Mouse (Mus musculus) left cerebral cortex, postnatal 4 days (tissue): ENCODE measurements around the gene Csk. TPM values are rescaled to one million over a fixed set of nuclear protein-coding genes. Genes with fewer than 3 reads are reported as not detected.

Experiments
- DNase-seq: peaks from one replicate; pipeline ENCODE4 v3.0.0-alpha.2; 2022
- intact Hi-C: fragments of 180-260 bp; cut with DNase I; formaldehyde crosslinking; loops from one replicate; pipeline ENCODE4 v1.15.1; 2025
- total RNA-seq, 2 experiments: library from RNA; stranded (reverse); gene quantifications; 2 replicates each; pipeline ENCODE4 v1.2.3; 2021

Csk gene
- 100 to 1,000 TPM; 133 to 137 TPM for total RNA-seq

DNA sequence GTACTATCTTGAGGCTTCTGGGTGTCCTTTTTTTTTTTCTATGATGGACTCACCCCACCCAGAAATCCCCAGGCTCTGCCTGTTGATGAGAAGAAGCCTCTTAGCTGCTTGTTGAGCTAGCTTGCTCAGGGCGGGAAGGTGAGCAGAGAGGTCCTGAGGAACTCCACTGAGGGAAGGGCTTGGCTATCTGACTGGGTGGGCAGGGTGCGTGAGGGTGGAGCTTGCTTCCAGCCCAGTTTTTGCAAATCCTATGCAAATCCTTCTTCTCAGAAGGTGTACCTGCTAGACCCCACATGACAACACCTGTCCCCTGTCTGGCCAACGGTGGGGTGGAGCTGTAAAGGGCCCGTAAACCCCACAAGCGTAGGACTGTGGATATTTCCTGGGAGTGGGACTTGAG is at the start of gene Csk:
Csk (minus strand) TSS at position 349 of the 400 bp plus-strand sequence.
- DNase-seq: no peak
- intact Hi-C loops: no loop called here

- intact Hi-C loops: no loop called here
- no peak for DNase-seq
Measured at GRCm38 (mm10) chr9:57698466-57699150, 45.2 kb upstream of the Csk start.

DNA sequence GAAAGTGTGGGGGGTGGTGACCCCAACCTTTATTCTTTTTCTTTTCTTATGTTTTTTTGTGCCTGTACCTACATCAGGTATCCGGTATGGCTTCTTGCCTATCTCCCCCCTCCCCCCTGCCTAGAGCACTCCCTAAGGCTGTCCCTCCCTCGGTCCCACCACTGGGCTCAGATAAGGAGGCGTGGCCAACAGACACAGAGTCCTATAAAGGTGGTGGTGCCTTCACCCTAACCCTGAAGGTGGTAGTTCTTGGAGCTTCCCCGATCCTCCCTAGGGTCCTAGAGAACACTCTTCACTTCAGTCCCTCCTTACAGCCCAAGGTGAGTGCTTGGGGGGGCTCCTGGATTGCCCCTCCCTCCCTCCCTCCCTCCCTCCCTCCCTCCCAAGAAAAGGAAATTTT is 43.9 kb upstream of the Csk start:
- intact Hi-C loops: no loop called here
- no peak for DNase-seq

DNA sequence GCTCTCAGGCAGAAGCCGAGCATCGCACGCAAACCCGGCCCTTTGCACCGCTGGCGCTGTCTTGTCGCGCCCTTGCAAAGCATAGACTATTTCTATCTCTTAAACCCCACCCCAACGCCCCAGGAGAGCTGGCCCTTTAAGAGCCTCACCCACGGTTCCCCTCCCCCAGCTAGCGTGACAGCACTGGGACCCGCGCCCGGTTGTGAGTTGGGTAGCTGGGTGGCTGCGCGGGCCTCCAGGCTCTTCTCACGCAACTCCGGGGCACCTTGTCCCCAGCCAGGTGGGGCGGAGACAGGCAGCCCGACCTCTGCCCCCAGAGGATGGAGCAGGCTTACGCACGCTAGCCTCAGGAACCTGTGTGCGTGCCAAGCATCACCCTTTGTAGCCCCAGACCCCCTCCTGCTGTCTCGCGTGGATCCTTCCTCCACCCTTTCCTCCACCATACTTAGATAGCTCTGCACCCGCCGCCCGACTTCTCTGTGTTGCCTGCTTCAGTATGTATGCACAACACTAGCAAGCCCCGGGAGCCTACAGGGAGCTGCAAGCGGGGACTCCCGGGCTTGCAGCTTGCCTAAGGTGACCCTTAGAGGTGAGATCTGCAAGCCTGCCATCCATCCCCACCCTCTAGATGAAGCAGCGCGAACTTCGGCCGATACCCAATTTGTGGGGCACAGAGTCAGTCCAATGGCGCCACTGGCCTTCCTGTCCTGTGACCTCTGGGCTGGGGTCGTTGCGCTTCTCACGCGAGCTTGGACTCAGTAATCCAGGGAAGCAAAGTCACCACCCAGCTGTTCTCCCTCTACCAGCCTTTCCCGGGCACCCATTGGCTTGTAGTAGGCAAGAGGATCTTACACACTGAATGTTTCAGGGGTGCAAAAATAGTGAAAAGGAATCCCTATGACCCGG is 43.2 kb upstream of the Csk start:
- DNase-seq: peak; percentile 44
- intact Hi-C loops: no loop called here

DNA sequence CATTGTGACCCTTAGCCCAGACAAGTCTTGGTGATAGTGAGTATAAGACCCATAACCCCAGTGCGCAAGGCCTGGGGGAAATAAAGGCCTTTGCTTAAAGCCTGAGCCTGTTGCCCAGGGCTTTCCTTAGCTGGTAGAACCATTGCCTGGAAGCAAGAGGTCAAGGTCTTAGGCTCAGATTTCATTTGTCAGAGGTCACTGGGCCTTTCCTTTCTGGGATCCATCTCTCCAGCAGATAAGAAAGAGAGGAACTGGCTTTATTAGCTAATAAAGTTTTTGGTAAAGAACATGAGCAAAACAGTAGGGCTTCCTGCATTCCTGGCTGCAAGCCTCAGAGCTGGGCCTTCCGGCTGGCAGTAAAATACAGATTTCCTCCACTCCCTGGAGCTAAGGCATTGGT is 40.7 kb upstream of the Csk start:
- no peak for DNase-seq
- intact Hi-C loops: no loop called here

GRCm38 (mm10) chr9:57688606-57689005 is 35.2 kb upstream of the Csk start:
- intact Hi-C loops: no loop called here

GRCm38 (mm10) chr9:57688158-57688557 is 34.7 kb upstream of the Csk start:
- DNase-seq: no peak
- intact Hi-C loops: no loop called here

More at GRCm38 (mm10) chr9:57688606-57689005, 35.2 kb upstream of the Csk start:
- DNase-seq: no peak

- DNase-seq: no peak
- intact Hi-C loops: no loop called here
Measured at GRCm38 (mm10) chr9:57687751-57688150, 34.3 kb upstream of the Csk start, which contains the start of gene Cyp1a1. Gene Cyp1a1 (plus strand): TSS chr9:57687928.

- intact Hi-C loops: no loop called here
- no peak for DNase-seq
Measured at GRCm38 (mm10) chr9:57686011-57686410, 32.6 kb upstream of the Csk start.

DNA sequence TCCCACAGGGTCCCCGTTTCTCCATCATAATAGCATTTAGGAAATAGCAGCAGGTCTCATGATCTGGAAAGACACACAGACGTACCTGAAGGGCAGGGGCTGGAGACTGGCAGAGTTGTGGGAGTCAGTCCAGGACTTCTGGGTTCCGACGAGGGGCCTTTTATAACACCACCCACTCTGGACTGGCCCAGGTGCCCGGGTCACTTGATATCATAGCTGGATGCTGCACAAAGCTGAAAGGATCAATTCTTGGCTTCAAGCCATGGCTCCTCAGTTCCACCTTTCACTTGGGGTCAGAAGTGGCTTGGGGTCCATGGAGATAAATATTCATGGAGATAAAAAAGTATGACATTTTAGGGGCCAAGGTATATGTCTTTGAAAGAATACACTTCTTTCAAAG is 30.1 kb upstream of the Csk start, which contains the start of gene Cyp1a2:
Cyp1a2 (minus strand) TSS at position 184 of the 400 bp plus-strand sequence.
- intact Hi-C loops: no loop called here
- no peak for DNase-seq

GRCm38 (mm10) chr9:57681411-57681810 is 28.0 kb upstream of the Csk start:
- intact Hi-C loops: no loop called here
- DNase-seq: no peak

DNA sequence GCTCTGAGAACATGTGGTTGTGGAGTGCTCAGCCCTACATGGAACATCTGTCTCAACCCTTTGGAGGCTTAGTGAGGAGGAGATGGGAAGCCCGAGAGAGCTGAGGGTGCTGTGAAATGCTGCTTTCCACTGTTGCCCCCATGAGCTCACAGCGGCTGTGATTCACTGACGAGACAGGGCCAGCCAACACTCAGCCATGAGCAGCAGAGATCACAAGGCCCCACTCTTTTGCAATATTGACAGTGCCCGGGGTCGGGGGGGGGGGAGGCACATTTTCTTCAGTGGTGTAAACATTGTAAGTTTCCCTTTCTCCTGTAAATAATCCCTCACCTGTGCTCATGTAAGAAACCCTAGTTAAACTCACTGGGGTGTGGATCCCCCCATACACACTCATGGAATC is 18.1 kb upstream of the Csk start:
- intact Hi-C loops: no loop called here
- no peak for DNase-seq

DNA sequence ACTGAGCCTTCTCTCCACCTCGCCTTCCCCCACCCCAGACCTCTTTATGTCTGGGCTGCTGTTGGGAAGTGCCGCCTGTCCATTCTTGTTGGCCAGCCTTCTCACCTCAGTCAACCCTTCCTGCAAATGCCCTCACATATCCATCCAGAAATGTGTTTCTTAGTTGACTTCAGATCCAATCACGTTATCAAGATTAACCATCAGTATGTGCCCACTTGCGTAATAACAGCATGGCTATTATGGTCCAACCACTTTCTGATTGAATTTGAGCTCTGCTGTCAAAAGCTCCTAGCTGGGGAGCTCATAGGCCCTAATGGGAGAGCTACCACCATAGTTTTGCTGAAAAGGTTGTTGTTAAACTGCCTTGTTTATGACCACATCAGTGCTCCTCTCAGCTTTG is 17.6 kb upstream of the Csk start:
- intact Hi-C loops: no loop called here

DNA sequence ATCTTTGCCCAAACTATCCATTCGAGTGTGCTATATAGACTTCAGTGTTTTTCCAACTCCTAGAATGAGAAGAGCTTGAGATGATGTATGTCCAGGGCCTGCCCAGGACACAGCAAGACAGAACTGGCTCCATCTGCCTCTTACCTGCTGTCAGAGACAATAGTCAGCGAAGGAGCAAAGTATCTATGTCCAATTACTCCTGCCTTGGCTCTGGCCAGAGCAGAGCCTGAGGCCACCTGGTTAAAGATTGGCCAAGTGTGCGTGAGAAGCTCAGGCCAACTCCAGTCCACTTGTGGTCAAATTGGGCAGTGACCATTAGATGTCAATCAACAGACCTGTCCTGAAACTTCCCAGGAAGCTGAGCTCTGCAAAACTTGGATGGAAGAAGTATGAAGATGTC is 16.1 kb upstream of the Csk start:
- intact Hi-C loops: no loop called here
- no peak for DNase-seq

More for the DNA sequence above, 17.6 kb upstream of the Csk start:
- no peak for DNase-seq

DNA sequence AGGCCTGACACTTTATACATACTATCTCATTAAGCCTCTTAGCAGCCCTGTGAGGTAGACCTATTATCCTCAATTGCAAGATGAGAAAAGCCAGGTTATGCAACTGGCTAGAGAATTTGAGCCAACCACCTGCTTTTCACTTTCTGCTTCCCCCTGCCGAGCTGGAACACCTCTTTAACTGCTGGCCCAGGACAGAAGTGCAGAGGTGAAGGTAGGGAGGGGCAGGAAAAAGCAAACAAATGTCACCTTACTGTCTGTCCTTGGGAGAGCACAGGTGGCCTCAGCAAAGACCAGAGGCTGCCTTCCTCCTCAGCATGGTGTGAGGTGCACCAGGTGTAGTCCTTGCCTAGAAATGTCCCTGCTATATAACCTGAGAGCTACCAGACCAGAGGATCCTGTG is 14.8 kb upstream of the Csk start:
- intact Hi-C loops: no loop called here
- no peak for DNase-seq

- intact Hi-C loops: no loop called here
- no peak for DNase-seq
Measured at GRCm38 (mm10) chr9:57667817-57668216, 14.4 kb upstream of the Csk start.

GRCm38 (mm10) chr9:57667136-57667535 is 13.7 kb upstream of the Csk start:
- intact Hi-C loops: no loop called here
- DNase-seq: no peak

DNA sequence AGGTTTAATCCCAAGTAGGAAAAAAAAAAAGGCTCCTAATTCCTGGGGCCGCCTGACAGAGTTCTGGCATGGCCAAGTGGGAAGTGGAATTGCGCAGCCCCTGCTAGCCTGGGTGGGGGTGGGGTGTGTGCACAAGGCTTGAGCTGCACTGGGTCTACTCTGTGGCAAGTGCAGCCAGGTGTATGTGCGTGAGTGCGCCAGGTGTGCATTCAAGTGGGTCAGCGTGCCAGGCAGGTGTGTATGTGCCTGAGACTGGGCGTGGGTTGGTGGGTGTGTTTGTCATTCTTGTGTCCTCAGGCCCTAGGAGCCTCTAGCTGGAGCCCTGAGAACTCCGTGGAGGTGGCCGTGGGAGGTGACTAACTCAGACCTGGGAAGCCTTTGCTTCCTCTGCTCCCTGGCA is 13.1 kb upstream of the Csk start:
- intact Hi-C loops: no loop called here
- no peak for DNase-seq

DNA sequence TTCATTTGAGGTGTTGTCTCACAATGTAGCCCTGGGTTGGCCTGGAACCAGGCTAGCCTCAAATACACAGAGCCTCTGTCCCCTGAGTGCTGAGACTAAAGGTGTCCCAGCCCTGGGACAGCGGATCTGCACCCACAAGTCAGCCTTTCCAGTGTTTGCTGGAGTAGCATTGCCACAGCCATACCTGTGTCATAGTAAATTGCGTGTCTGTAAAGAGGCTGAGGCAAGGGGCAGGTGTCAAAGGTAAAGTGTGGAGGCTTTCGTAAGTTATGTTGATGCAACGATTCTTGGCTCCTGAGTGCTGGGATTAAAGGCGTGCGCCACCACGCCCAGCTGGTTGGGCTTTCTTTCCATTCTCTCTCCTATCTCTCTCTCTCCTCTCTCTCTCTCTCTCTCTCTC is 11.2 kb upstream of the Csk start:
- intact Hi-C loops: no loop called here
- DNase-seq: no peak

GRCm38 (mm10) chr9:57661552-57661951 is 8.1 kb upstream of the Csk start:
- DNase-seq: no peak
- intact Hi-C loops: no loop called here

DNA sequence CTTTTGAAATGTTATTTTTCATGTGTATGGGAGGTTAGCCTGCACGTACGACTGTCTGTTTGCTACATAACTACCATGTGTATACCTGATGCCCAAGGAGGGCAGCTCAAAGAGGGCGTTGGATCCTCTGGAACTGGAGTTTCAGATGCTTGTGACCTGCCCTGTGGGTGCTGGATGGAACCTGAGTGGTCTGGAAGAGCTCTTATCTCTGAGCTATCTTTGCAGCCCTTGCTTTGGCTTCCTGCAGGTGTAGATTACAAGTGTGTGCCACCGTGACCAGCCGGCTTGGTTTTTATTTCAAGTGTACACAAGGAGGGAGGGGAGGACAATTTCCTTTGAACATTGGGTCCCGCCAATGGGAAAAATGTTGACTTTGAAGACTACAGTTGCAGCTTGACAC is 7.1 kb upstream of the Csk start:
- intact Hi-C loops: no loop called here
- no peak for DNase-seq

DNA sequence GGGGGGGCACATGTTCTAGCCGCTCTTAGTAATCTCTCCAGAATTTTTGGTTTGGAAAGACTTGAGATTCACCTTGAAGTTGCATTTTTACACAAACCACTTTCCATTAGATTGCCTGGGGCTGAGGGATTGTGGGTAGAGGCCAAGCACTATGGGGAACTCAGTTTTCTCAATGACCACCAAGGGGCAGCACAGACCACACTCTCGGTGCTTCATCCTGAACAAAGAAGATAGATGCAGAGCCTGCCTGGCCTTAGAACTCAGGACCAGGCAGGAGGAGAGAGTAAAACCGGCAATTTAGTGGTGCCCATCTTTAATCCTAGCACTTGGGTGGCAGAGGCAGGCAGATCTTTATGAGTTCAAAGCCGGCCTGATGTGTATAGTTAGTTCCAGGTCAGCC is 6.3 kb upstream of the Csk start:
- peak; percentile 67 for DNase-seq
- intact Hi-C loops: loop anchor here (2.0 to 5.0 kb wide), 2 partner anchors 85 to 117 kb away; no protein-coding TSS in a partner anchor
